Mouse (Mus musculus) spleen, postnatal 10 days (tissue): Measurements from ENCODE around the gene Nlgn2.
A peak's percentile ranks its signal among the peaks of the same experiment; 100 is the strongest.

Experiments
- DNase-seq, 2 experiments: peaks; one replicate each; pipeline ENCODE4 v3.0.0; 2021 to 2022; ENCODE audit warnings: low spot score in 2 of 2

Gene Nlgn2

GRCm38 (mm10) chr11:69828832-69829231, 8.8 kb downstream of the Nlgn2 start:
- peak in 1 of 2 experiments; percentile 10 for DNase-seq

DNA sequence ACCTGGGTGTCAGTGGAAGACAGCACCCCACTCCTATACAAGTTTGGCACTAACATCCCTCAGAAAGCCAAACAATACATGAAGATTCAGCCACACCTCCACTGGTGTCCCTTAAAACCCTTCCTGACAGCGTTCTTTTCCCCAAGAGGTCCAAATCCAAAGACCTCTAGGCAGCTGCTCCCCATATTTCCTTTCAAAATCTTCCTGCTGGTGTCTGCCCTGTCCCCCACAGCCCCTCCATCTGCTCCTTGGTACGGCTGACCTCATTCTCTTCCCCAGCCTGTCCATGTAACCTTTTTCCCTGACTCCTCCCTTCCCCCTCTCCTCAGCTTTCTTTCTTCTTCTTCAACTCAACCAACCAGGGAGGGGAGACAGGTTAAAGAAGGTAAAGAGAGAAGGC, 14.1 kb downstream of the Nlgn2 start:
- no peak for DNase-seq

- no peak for DNase-seq
Observed at GRCm38 (mm10) chr11:69822080-69822479, 15.5 kb downstream of the Nlgn2 start, which contains the start of gene Spem1. Gene Spem1, minus strand, starts transcription at chr11:69822180.

- no peak for DNase-seq
Observed at GRCm38 (mm10) chr11:69818871-69819270, 18.7 kb downstream of the Nlgn2 start.

DNA sequence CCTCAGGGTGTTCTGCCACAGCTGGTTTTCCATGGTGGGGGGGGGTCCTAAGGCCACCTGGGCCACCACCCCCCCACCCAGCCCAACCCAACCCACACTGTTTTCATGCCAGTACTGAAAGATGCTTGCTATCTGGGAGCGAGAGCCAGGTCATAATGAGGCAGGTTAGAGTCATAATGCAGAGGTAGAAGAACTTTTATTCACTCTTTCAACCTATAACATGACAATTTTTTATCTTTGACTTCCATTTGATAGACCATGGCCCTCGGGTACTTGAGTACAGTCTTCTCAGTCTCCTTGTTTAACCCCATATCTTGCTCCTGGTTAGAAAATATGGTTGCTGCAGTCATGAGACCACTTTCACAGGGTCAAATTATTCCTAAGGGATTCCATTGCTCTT, 19.2 kb downstream of the Nlgn2 start, which contains the start of gene Spem2:
Gene Spem2, minus strand, starts transcription at position 101 of the 400 bp plus-strand sequence.
- no peak for DNase-seq

GRCm38 (mm10) chr11:69816520-69816919, 21.1 kb downstream of the Nlgn2 start:
- DNase-seq, result no peak

DNA sequence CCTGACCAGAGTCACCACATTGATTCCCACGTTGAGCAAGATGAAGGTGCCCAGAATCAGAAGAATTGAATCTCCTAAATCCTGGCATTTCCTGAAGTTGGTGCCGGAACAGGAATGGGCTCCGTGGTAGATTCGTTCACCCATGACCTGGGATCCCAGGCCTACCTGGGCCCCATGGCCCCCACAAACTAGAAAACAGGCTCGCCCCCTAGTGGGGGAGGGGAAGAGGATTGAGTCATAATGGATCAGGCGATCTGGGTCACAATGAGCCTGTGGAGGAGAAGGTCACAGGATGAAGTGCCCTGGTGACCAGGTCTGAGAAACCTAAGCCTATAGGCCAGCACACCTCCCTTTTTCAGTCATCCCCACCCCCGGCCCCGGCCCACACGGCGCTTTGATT, 22.4 kb downstream of the Nlgn2 start, which contains the start of gene Gm39566:
Gene Gm39566, minus strand, starts transcription at position 144 of the 400 bp plus-strand sequence.
- DNase-seq, result no peak

- DNase-seq, result no peak
Observed at GRCm38 (mm10) chr11:69810280-69810679, 27.3 kb downstream of the Nlgn2 start.

DNA sequence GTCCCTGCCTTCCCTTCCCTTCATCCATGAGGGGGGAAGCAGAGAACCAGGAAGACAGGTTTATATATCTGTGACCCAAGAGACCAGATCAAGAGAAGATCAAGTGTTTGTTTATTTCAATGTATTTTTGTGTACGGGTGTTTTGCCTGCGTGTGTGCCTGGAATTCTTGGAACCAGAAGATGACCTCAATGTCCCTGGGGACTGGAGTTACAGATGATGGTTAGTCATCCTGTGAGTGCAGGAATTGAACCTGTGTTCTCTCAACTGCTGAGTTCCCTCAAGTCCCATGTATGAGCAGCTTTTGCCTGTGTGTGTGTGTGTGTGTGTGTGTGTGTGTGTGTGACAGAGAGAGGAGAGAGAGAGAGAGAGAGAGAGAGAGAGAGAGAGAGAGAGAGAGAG, 29.9 kb downstream of the Nlgn2 start:
- no peak for DNase-seq

DNA sequence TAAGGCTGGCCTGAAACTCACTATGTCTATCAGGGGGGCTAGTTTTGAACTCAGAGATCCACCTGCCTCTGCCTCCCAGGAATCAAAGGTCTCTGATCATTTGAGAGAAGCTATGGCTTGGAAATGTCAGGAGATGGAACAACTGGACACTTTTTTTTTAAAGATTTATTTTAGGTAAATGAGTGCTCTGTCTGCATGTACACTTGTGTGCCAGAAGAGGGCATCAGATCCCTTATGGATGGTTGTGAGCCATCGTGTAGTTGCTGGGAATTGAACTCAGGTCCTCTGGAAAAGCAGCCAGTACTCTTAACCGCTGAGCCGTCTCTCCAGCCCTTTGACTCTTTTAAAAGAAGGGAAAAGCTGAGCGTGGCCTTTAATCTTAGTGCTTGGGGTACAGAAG, 31.2 kb downstream of the Nlgn2 start:
- no peak for DNase-seq

DNA sequence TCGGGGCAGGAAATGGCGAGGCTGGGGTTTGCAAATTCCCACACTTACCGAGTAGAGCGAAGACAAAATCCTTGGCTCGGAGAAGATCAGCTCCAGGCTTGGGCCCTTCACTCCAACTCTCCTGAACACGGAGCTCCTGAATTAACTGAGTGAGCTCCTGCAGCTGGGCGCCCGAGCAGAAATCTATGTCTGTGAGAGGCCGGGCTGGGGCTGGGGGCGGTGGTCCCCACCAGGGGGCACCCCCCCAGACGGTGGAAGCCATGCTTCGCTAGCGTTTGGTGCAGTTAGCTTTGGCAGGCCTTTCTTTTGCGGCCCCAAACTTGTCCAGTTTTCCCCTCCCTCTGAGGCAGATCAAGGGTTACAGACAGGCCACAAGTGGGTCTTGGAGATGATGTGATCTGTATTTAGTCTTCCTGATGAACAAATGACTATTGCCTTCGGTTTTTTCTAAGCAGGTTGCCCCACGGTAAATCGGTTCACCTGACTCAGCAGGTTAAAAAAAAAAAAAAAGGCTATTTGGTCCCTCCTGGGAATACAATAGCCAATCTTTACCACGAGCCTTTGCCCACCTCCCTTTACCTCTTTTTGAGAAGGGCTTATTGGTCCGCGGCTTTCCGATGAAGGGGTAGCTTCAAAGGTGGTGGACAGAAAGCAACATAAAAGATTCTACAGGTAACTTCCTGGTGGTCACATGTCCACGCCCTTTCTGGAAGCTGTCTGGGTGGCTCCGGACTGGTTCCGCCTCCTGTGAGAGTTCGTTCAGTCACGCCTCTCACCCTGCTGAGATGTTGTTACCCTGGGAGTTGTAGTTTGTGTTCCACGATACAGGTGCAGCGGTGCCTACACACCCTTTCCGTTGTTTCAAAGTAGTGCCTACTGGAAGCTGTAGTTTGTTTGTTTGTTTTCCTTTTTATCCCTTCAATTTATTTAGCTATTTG, 32.3 kb downstream of the Nlgn2 start, which contains the start of gene Tmem102:
Gene Tmem102, minus strand, starts transcription at position 653 of the 938 bp plus-strand sequence.
- DNase-seq, result no peak

- no peak for DNase-seq
Observed at GRCm38 (mm10) chr11:69804652-69804940, 33.0 kb downstream of the Nlgn2 start.

DNA sequence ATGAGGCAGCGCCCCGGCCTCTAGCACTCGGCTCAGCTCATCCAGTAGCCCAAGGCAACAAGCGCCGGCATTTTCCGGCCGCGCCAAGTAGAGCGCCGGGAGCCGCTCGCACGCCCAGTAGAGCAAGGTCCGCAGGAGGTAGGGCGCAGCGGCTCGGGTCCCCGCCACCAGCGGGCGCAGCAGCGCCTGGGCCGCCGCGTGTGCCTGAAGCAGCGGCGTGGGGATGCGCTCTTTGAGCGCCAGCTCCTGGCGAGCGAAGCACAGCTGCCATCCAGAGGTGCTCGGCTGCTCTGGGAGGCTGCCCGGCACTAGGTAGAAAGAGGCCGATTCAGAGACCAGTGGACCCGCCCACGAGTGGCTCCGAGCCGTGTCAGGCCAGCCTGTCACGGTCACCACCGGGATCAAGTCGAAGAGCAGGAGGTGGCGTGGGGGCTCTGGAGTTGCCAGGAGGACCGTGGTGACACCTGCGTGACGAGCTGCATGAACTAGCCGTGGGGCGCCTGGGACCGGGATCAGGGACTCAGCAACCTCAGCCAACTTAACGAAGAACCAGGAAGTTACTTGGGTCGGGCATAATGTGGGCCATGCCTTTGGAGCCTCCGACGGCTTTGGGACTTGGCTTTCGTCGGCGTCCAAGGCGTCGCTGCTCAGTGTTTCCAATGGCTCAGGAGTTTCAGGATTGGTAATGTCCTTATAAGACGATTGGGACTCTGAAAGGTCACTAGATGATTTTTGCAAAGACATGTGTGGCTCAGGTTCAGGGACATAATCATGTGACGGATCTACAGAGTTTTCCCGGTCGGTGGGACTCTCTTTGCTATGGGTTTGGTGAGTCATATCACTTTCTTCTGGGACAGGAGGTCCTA, 33.6 kb downstream of the Nlgn2 start:
- DNase-seq, result peak; percentile 52 to 78

- DNase-seq, result no peak
Observed at GRCm38 (mm10) chr11:69803328-69803727, 34.3 kb downstream of the Nlgn2 start.

GRCm38 (mm10) chr11:69802648-69803105, 34.9 kb downstream of the Nlgn2 start:
- peak; percentile 34 to 67 for DNase-seq

- DNase-seq, result no peak
Observed at GRCm38 (mm10) chr11:69801379-69801977, 36.1 kb downstream of the Nlgn2 start, which contains the start of gene Fgf11. Gene Fgf11, minus strand, starts transcription at chr11:69801857.

DNA sequence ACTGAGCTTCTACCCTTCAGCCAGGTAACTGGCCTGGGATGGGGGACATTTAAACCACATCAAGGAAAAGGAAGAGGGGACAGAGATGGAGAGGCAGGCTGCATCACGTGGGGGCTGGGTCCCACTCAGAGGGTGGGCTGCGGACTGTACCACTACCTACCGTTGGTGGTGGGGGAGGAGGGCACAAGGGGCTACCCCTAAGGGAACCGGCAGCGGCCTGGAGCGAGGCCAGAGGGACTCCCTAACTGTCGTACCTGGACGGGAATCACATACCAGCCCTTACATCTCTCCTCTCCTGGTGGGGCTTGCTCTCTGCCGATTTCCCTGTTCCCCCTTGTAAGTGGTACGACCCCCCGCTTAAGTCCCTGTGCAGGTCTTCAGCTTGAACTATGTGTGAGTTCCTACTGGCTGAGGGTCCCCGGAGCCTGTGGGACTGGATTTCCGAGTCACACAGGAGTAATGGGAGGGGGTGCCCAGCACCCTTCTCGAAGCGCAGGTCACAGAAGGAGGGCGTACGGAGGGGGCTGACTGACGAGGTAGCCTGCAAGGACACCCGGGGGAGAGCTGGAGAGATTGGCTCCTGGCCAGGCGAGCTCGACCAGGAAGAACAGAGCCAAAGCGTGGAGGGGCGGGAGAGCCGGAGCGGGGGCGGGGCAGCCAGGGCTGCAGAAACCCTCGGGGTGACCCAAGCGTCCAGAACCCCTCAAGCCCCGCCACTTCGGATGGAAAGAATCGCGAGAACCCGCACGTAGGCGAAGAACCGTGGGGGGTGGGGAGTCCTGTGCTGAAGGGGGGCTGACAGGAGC, 37.0 kb downstream of the Nlgn2 start:
- DNase-seq, result no peak

- no peak for DNase-seq
Observed at GRCm38 (mm10) chr11:69800138-69800391, 37.5 kb downstream of the Nlgn2 start.

DNA sequence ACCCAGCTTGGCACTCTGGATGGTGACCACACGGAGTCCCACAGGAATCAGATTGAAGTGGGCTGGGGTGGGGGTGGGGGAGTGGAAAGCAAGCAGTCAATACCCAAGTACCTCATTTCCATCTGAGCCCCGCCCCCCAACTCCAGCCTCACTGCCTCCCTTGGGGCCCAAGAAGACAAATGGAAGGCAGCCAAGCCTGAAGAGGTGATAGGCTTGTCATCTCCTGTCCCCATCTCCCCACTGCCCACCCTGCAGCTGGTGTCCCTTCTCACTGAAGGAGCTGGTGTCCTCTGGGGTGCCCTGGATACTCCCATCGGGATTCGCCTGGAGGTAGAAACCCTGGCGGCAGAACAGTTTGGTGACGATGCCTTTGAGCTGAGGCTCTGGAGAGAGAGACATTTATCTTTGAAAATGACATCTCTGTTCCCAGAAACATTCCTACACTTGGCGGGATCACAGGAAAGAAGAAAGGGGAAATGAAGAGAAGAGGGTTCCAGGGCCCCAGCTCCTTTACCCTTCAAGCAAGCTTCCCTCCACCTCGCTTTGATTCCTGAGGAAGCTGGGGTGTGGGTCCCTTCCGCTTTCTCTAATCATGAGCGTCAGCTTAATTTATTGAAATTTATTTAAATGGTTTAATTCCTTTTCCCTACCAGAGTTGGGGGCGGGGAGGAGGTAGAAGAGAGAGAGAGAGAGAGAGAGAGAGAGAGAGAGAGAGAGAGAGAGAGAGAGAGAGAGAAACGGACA, 38.0 kb downstream of the Nlgn2 start:
- DNase-seq, result peak in 1 of 2 experiments; percentile 79

- DNase-seq, result no peak
Observed at GRCm38 (mm10) chr11:69797924-69798323, 39.7 kb downstream of the Nlgn2 start.
